Mouse (Mus musculus): ENCODE data around the gene Tbc1d4. TPM values are rescaled to one million over a fixed set of nuclear protein-coding genes. Genes with fewer than 3 reads are reported as not detected.

Tbc1d4 gene
- total and polyA plus RNA-seq, 2 experiments from 2014 or later, result 5.7 to 21.0 TPM

DNA sequence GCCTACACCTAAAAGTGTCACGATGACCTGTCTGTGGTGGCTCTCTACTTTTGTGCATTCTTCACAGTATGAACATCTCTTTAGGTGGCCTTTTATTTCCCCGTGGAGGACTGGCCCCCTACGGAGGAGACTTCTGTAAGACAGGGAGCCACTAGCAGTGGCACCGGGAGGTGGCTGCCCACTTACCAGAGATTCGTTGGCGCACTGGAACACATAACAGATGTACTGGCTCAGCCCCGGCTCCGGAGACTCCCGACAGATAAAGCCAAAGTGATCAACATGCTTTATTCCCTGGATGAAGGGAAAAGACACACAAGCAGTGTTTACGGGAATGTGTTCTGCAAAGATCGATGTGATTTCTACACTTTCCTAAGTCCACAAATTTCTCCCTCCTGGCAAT, 108.2 kb downstream of the Tbc1d4 start:
- Histone ChIP-seq H3K4me3 (ENCODE audit: low read depth, low read length) (no peak overlapping the region), H3K9me3 (ENCODE audit: low read length) (no peaks in the 10 kb centered on the region), H3K27ac (ENCODE audit: low read depth, low read length) (no peak overlapping the region), H3K4me2 (ENCODE audit: low read depth, low read length, poor library complexity, severe bottlenecking) (no peak overlapping the region), H3K9ac (replicated peaks; ENCODE audit: low read length, poor library complexity, severe bottlenecking) (no peak overlapping the region), H3K4me1 (ENCODE audit: insufficient read depth, low read length) (no peaks in the 10 kb centered on the region), H3K27me3 (ENCODE audit: insufficient read depth, low read length) (no peaks in the 10 kb centered on the region), H3K36me3 (ENCODE audit: insufficient read depth, low read length) (no peaks in the 10 kb centered on the region)
- 66% methylated on average over 11 of the region's 11 CpGs for WGBS
- DNase-seq (ENCODE audit: low spot score) (no peak), ATAC-seq (ENCODE audit: low FRiP score) (no peak)
- no peak for TF ChIP-seq CTCF (IDR thresholded peaks at IDR 0.05)

GRCm38 (mm10) chr14:101499838-101500237, 109.2 kb downstream of the Tbc1d4 start:
- WGBS, result 91% methylated on average over 1 of the region's 1 CpGs
- TF ChIP-seq CTCF (IDR thresholded peaks at IDR 0.05), result no peak
- Histone ChIP-seq H3K4me1 (ENCODE audit: insufficient read depth, low read length) (no peaks in the 10 kb centered on the region), H3K4me2 (ENCODE audit: low read depth, low read length, poor library complexity, severe bottlenecking) (no peak overlapping the region), H3K27me3 (ENCODE audit: insufficient read depth, low read length) (no peaks in the 10 kb centered on the region), H3K27ac (ENCODE audit: low read depth, low read length) (no peak overlapping the region), H3K4me3 (ENCODE audit: low read depth, low read length) (no peak overlapping the region), H3K9me3 (ENCODE audit: low read length) (no peaks in the 10 kb centered on the region), H3K36me3 (ENCODE audit: insufficient read depth, low read length) (no peaks in the 10 kb centered on the region), H3K9ac (replicated peaks; ENCODE audit: low read length, poor library complexity, severe bottlenecking) (no peak overlapping the region)
- DNase-seq (ENCODE audit: low spot score) (no peak), ATAC-seq (ENCODE audit: low FRiP score) (no peak)

DNA sequence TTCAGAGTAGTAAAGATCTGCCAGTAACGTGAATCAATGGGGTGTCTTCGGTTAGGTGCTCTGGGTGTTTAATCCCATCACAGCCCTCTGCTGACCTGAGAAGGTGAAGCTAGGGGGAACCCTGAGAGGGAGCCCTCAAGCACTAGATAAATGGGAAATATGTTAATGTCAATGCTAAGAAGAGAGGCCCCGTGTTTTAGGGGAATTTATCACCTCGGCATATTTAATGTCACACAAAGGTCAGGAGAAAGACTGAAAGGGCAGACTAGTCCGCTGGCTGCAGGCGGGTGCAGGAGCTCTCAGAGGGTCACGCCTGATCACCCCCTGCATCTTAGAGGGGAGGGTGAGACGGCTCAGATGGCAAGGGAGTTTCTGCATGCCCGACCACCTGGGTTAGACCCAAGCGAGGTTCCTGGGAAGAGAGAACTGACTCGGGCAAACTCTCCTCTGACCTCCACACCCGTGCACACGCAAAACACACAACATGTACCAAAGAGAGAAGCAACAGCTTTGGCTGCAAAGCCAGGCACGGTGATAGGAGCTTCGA, 120.7 kb downstream of the Tbc1d4 start:
- Histone ChIP-seq H3K27me3 (ENCODE audit: insufficient read depth, low read length) (no peaks in the 10 kb centered on the region), H3K4me2 (ENCODE audit: low read depth, low read length, poor library complexity, severe bottlenecking) (no peak overlapping the region), H3K9me3 (ENCODE audit: low read length) (no peaks in the 10 kb centered on the region), H3K4me3 (ENCODE audit: low read depth, low read length) (no peak overlapping the region), H3K9ac (replicated peaks; ENCODE audit: low read length, poor library complexity, severe bottlenecking) (no peak overlapping the region), H3K27ac (ENCODE audit: low read depth, low read length) (no peak overlapping the region), H3K36me3 (ENCODE audit: insufficient read depth, low read length) (no peaks in the 10 kb centered on the region), H3K4me1 (ENCODE audit: insufficient read depth, low read length) (no peaks in the 10 kb centered on the region)
- WGBS, result 61% methylated on average over 15 of the region's 15 CpGs
- ATAC-seq (ENCODE audit: low FRiP score) (no peak), DNase-seq (ENCODE audit: low spot score) (no peak)
- no peak for TF ChIP-seq CTCF (IDR thresholded peaks at IDR 0.05)

- no peak for TF ChIP-seq CTCF (IDR thresholded peaks at IDR 0.05)
- ATAC-seq (ENCODE audit: low FRiP score), result no peak
- WGBS, result 67% methylated on average over 3 of the region's 3 CpGs
Measured at GRCm38 (mm10) chr14:101486550-101486949, 122.4 kb downstream of the Tbc1d4 start.

DNA sequence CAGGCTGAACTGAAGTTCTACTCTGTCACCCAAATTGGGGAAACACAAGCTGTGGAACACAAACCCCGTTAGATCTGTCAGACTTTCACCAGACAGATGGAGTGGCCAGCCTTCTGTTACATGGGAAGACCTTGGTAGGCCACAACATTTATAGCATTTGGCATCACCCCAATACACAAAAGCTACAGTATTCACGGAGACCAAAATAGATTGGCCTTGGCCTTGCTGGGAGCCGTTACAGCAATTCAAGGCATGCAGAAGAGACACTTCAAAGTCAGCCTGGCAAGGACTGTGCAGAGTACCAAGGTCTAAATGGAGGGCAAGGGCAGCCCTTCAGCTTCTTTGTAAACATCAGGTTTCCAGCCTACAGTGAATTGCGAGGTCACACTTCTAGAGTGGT, 125.8 kb downstream of the Tbc1d4 start:
- Histone ChIP-seq H3K4me3 (ENCODE audit: low read depth, low read length) (no peak overlapping the region), H3K4me1 (ENCODE audit: insufficient read depth, low read length) (no peaks in the 10 kb centered on the region), H3K27me3 (ENCODE audit: insufficient read depth, low read length) (no peaks in the 10 kb centered on the region), H3K9me3 (ENCODE audit: low read length) (no peaks in the 10 kb centered on the region), H3K4me2 (ENCODE audit: low read depth, low read length, poor library complexity, severe bottlenecking) (no peak overlapping the region), H3K9ac (replicated peaks; ENCODE audit: low read length, poor library complexity, severe bottlenecking) (no peak overlapping the region), H3K36me3 (ENCODE audit: insufficient read depth, low read length) (no peaks in the 10 kb centered on the region), H3K27ac (ENCODE audit: low read depth, low read length) (no peak overlapping the region)
- no peak for DNase-seq (ENCODE audit: low spot score)
- 80% methylated on average over 4 of the region's 4 CpGs for WGBS
- TF ChIP-seq CTCF (IDR thresholded peaks at IDR 0.05), result no peak
- ATAC-seq (ENCODE audit: low FRiP score), result no peak

More at GRCm38 (mm10) chr14:101486550-101486949, 122.4 kb downstream of the Tbc1d4 start:
- H3K27ac ChIP-seq (ENCODE audit: low read depth, low read length), result no peak overlapping the region
- H3K4me2 ChIP-seq (ENCODE audit: low read depth, low read length, poor library complexity, severe bottlenecking), result no peak overlapping the region
- H3K36me3 ChIP-seq (ENCODE audit: insufficient read depth, low read length), result no peaks in the 10 kb centered on the region
- DNase-seq (ENCODE audit: low spot score), result no peak
- no peaks in the 10 kb centered on the region for H3K4me1 ChIP-seq (ENCODE audit: insufficient read depth, low read length)
- no peaks in the 10 kb centered on the region for H3K9me3 ChIP-seq (ENCODE audit: low read length)
- H3K27me3 ChIP-seq (ENCODE audit: insufficient read depth, low read length), result no peaks in the 10 kb centered on the region
- no peak overlapping the region for H3K9ac ChIP-seq (replicated peaks; ENCODE audit: low read length, poor library complexity, severe bottlenecking)
- H3K4me3 ChIP-seq (ENCODE audit: low read depth, low read length), result no peak overlapping the region

GRCm38 (mm10) chr14:101482270-101482669, 126.7 kb downstream of the Tbc1d4 start:
- H3K27me3 ChIP-seq (ENCODE audit: insufficient read depth, low read length), result no peaks in the 10 kb centered on the region
- H3K4me2 ChIP-seq (ENCODE audit: low read depth, low read length, poor library complexity, severe bottlenecking), result no peak overlapping the region
- H3K4me3 ChIP-seq (ENCODE audit: low read depth, low read length), result no peak overlapping the region
- H3K27ac ChIP-seq (ENCODE audit: low read depth, low read length), result no peak overlapping the region
- peak; percentile 66 for TF ChIP-seq CTCF (IDR thresholded peaks at IDR 0.05)
- WGBS, result 47% methylated on average over 4 of the region's 4 CpGs
- ATAC-seq (ENCODE audit: low FRiP score), result no peak
- H3K4me1 ChIP-seq (ENCODE audit: insufficient read depth, low read length), result no peaks in the 10 kb centered on the region
- no peaks in the 10 kb centered on the region for H3K9me3 ChIP-seq (ENCODE audit: low read length)
- no peaks in the 10 kb centered on the region for H3K36me3 ChIP-seq (ENCODE audit: insufficient read depth, low read length)
- no peak for DNase-seq (ENCODE audit: low spot score)
- H3K9ac ChIP-seq (replicated peaks; ENCODE audit: low read length, poor library complexity, severe bottlenecking), result no peak overlapping the region

Data from midbrain, postnatal 0 days (tissue).